Mouse (Mus musculus): ENCODE results near the gene Mbnl1.

GRCm38 (mm10) chr3:60601686-60602085, 129.1 kb downstream of the Mbnl1 start:
- no peak for TF ChIP-seq POLR2A (IDR thresholded peaks at IDR 0.05; ENCODE audit: borderline replicate concordance, control insufficient read depth, low read depth, low read length)
- peak; percentile 71 for TF ChIP-seq CTCF (IDR thresholded peaks at IDR 0.05; ENCODE audit: control insufficient read depth, insufficient read depth, low read length)
